Mouse (Mus musculus) lung, embryonic 15.5 days (tissue): ENCODE results near the gene Slc30a5. TPM values are rescaled to one million over a fixed set of nuclear protein-coding genes. Genes with fewer than 3 reads are reported as not detected.

Source experiments
- ATAC-seq: fragments of 200-750 bp; cut with Nextera tagmentation; 2 replicates; pipeline ENCODE4 v1.8.0; 2017; ENCODE audit warnings: moderate number of reproducible peaks, borderline replicate concordance; ENCODE audit not compliant: low FRiP score, low TSS enrichment; ENCODE audit errors: extremely low read depth
- H3K27ac ChIP-seq: fragments of 300-500 bp; sonication (generic); 2 replicates; pipeline ENCODE4 v1.5.1; 2015; ENCODE audit warnings: moderate library complexity, mild to moderate bottlenecking, inconsistent platforms
- H3K27me3 ChIP-seq: fragments of 300-500 bp; sonication (generic); 2 replicates; pipeline ENCODE4 v1.6.1; 2015; ENCODE audit warnings: inconsistent platforms
- H3K36me3 ChIP-seq: fragments of 300-500 bp; sonication (generic); 2 replicates; pipeline ENCODE4 v1.6.1; 2015; ENCODE audit warnings: inconsistent platforms
- H3K4me1 ChIP-seq: fragments of 300-500 bp; sonication (generic); 2 replicates; pipeline ENCODE4 v1.6.1; 2015; ENCODE audit warnings: inconsistent platforms
- H3K4me2 ChIP-seq: fragments of 300-500 bp; sonication (generic); 2 replicates; pipeline ENCODE4 v1.6.1; 2015; ENCODE audit warnings: inconsistent platforms, mild to moderate bottlenecking, moderate library complexity
- H3K4me3 ChIP-seq: fragments of 300-500 bp; sonication (generic); 2 replicates; pipeline ENCODE4 v1.5.1; 2015; ENCODE audit warnings: mild to moderate bottlenecking, inconsistent platforms
- H3K9ac ChIP-seq: fragments of 300-500 bp; sonication (generic); 2 replicates; pipeline ENCODE4 v1.6.1; 2015; ENCODE audit warnings: inconsistent platforms
- H3K9me3 ChIP-seq: fragments of 300-500 bp; sonication (generic); 2 replicates; pipeline ENCODE4 v1.6.1; 2016; ENCODE audit warnings: inconsistent platforms
- WGBS: fragments of 180-500 bp; shearing (Covaris S2); methylation state at CpG from one replicate; pipeline ENCODE4 v1.1.7; 2015; 5-methylcytosine and 5-hydroxymethylcytosine counted together
- polyA plus RNA-seq: library from polyadenylated mRNA; unstranded; fragments of >200 nt; fragmentation: Nextera tagmentation; extraction: Ambion mirVana; gene quantifications from 2 replicates; pipeline ENCODE4 v1.2.1, GENCODE M21; 2015

Slc30a5 gene
- 55.2 and 56.2 TPM in 2 replicates for polyA plus RNA-seq

DNA sequence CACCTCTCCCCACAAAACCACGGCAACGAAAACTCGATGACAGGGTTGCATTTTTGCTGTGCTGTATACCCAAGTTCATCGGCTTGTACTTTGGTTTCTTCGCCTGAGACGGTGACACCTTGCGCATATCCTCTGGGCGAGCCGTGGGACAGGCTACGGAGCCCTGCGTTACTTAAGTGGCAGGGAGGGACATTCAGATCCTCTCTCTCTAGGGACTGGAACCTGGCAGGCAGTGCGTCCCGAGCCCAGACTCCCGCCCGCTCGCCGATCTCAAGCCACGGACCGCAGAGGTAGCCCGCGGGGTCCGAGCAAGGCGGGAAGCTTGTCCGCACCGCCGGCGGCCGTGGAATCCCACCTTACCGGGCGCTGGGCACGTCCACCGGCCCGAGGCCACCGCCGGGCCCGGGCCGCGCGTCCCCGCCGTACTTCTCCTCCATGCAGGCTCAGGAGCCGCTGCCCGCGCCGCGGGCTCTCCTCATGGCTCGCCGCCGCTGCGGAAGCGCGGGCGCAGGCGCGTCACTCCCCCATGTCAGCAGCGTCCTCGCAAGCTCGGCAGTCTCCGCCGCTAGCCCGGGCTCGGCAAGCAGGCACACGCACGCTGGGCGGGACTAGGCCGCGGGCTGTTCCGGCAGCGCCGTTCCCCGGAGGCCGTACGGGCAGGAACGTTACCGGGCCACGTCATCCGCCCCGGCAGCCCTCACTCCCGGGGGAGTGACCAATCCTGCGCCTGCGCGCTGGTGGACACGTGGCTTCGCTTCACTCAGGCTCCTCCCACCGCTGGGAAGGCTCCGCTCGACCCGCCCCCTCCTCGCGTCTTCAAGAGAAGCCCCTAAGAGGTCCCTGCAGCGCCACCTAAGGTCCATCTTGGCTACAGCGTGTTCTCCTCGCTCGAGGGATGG lies at the start of gene Slc30a5:
Slc30a5 (minus strand) TSS at position 687 of the 899 bp plus-strand sequence.
- H3K27me3 ChIP-seq: no peaks in the 10 kb centered on the region
- H3K9me3 ChIP-seq: no peaks in the 10 kb centered on the region
- ATAC-seq: peak; percentile 99
- H3K9ac ChIP-seq: peak within 1 kb of the TSS; percentile 99
- under 1% methylated on average over 91 of the region's 94 CpGs for WGBS
- H3K4me3 ChIP-seq: peak within 1 kb of the TSS; percentile 100
- peak within 1 kb of the TSS; percentile 65 for H3K4me2 ChIP-seq
- peaks cover 9% of the 10 kb centered on the region for H3K4me1 ChIP-seq
- H3K36me3 ChIP-seq: 0 out of 2 replicates have a peak, but pooled peaks cover 4% of the 10 kb centered on the region
- peak within 1 kb of the TSS; percentile 89 for H3K27ac ChIP-seq

DNA sequence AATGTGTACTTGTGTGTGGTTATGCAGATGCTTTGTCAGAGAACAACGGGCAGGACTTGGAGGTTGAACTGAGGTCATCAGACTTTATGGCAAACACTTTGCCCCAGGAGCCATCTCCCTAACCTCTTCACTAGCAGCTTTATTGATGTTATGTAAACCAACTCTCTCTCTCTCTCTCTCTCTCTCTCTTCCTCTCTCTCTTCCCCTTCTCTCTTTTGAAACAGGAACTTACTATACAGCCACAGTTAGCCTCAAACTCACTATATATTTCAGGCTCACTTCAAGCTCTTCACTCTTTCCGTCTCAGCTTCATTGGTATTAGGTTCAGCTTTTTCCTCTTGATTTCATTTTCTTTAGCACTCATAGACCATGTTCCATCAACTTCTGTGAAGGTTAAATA lies 48.7 kb upstream of the Slc30a5 start:
- H3K27me3 ChIP-seq: no peaks in the 10 kb centered on the region
- H3K4me1 ChIP-seq: no peaks in the 10 kb centered on the region
- H3K4me3 ChIP-seq: no peak overlapping the region
- ATAC-seq: no peak
- H3K9ac ChIP-seq: no peak overlapping the region
- H3K36me3 ChIP-seq: no peaks in the 10 kb centered on the region
- H3K9me3 ChIP-seq: no peaks in the 10 kb centered on the region
- H3K4me2 ChIP-seq: no peak overlapping the region
- no peak overlapping the region for H3K27ac ChIP-seq
- 64% methylated on average over 2 of the region's 2 CpGs for WGBS

DNA sequence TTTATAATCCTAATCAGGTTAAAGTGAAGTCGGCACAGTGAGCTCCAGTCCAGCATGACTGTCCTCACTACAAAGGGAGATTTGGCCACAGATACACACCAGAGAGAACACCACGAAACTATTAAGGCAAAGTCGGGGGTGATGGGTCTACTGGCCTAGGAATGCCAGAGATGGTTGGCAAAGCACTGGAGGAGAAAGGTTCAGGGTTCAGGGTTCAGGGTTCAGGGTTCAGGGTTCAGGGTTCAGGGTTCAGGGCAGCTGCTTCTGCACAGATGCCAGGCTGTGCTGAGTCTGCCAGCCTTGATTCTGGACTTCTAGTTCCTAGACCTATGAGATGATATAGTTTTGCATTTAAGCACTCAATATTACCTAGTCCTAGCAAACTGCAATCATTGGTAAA lies 46.6 kb upstream of the Slc30a5 start:
- ATAC-seq: no peak
- Histone ChIP-seq H3K4me2 (no peak overlapping the region), H3K27me3 (no peaks in the 10 kb centered on the region), H3K27ac (no peak overlapping the region), H3K4me3 (no peak overlapping the region), H3K4me1 (no peaks in the 10 kb centered on the region), H3K36me3 (no peaks in the 10 kb centered on the region), H3K9me3 (no peaks in the 10 kb centered on the region), H3K9ac (no peak overlapping the region)
- WGBS: 79% methylated on average over 3 of the region's 3 CpGs

DNA sequence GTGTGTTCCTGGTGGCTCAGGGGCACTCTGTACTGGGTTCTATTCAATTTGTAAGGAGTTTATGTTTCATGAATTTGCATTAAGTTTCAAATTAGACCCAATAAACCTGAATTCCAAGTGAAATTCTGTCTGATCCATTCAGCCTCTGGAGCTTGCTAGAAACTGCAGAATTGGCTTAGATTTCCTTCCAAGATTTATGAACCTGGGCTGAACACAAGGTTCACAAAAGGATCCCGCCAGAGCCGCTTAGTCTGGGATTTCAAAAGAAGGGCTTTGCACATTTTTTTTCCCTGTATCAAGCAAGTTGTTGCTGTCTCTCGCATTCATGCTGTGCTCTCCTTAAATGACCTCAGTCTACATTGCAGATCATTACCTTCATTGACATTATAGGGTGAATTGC lies 46.1 kb upstream of the Slc30a5 start:
- Histone ChIP-seq H3K27me3 (no peaks in the 10 kb centered on the region), H3K9ac (no peak overlapping the region), H3K27ac (no peak overlapping the region), H3K4me2 (no peak overlapping the region), H3K4me3 (no peak overlapping the region), H3K4me1 (no peaks in the 10 kb centered on the region), H3K36me3 (no peaks in the 10 kb centered on the region), H3K9me3 (no peaks in the 10 kb centered on the region)
- ATAC-seq: no peak
- 67% methylated on average over 3 of the region's 3 CpGs for WGBS

DNA sequence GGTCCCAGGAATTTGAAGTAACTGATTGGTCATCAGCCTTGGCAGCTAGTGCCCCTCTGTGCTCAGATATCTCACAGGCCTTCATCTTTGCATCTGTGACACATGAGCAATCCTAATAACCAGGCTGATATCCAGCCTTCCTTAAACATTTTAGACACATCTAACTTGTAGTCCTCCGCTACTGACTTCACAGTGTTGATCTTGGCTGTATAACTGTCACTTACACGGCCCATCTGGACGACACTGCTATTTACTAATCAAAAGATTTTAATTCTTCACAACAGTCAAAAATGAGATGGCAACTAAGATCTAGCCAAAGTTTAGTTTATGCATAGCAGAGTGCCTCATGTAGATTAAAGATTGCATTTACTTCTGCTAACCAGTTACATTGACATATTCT lies 45.0 kb upstream of the Slc30a5 start:
- Histone ChIP-seq H3K27me3 (no peaks in the 10 kb centered on the region), H3K4me3 (no peak overlapping the region), H3K9me3 (no peaks in the 10 kb centered on the region), H3K36me3 (no peaks in the 10 kb centered on the region), H3K4me2 (no peak overlapping the region), H3K27ac (no peak overlapping the region), H3K9ac (no peak overlapping the region), H3K4me1 (no peaks in the 10 kb centered on the region)
- 53% methylated on average over 3 of the region's 3 CpGs for WGBS
- ATAC-seq: no peak

DNA sequence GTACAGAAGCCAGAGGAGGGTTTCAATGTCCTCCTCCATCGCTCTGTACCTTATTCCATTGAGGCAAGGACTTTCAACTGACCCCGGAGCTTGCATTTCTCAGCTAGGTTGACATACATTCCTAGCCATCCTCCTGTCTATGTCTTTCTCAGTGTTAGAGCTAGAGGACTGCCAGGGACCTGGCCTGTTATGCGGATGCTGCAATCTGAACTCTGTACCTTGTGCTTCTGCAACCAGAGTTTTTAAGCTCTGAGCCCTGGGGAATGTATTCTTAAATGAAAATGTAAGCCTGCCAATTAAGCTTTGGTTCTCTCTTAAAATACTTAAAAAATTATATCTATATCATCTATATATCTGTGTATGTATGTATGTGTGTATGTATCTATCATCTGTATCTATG lies 44.5 kb upstream of the Slc30a5 start:
- WGBS: 90% methylated on average over 3 of the region's 3 CpGs
- Histone ChIP-seq H3K27ac (no peak overlapping the region), H3K9me3 (no peaks in the 10 kb centered on the region), H3K4me3 (no peak overlapping the region), H3K4me2 (no peak overlapping the region), H3K9ac (no peak overlapping the region), H3K27me3 (no peaks in the 10 kb centered on the region), H3K36me3 (no peaks in the 10 kb centered on the region), H3K4me1 (no peaks in the 10 kb centered on the region)
- ATAC-seq: no peak

DNA sequence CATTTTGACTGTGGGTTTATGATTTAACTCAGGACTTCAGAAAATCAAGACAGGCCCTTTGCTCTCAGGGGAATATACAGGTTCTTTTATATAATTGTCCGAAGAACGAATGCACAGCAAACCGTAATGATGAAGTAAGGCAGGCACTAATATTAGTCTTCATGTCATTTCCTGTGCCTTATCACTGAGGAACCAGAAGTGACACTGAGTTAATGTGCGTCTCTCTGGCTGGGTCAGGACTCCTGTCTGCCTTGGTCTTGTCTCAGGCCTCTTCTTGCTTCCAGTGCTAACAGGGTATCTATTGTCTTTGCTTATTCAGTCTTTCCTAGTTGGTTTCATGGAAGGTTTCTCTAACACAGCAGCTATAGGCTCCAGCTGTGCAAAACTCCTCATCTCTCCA lies 41.9 kb upstream of the Slc30a5 start:
- Histone ChIP-seq H3K9ac (no peak overlapping the region), H3K4me2 (no peak overlapping the region), H3K4me3 (no peak overlapping the region), H3K4me1 (no peaks in the 10 kb centered on the region), H3K36me3 (no peaks in the 10 kb centered on the region), H3K27ac (no peak overlapping the region), H3K9me3 (no peaks in the 10 kb centered on the region), H3K27me3 (no peaks in the 10 kb centered on the region)
- 46% methylated on average over 4 of the region's 4 CpGs for WGBS
- ATAC-seq: no peak

DNA sequence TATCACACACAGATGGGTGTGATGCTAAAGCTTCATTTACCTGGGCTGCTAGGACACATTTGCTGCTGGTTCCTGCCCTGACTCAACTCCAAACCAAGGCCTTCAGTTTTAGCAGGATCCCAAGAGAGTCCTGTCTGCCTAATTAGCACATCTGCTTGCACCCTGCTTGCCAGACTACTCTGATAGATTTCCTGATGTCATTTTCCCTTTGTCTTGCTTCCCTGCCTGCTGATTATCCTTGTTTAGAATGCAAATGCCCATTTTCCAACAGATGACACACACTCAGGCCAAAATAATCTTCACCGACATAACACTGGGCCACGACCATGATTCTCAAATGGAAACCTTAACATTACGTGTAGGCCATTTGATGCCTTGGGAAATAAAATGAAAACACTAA lies 41.4 kb upstream of the Slc30a5 start:
- no peak overlapping the region for H3K27ac ChIP-seq
- WGBS: 73% methylated on average over 3 of the region's 3 CpGs
- H3K4me1 ChIP-seq: no peaks in the 10 kb centered on the region
- no peaks in the 10 kb centered on the region for H3K27me3 ChIP-seq
- H3K9ac ChIP-seq: no peak overlapping the region
- no peak overlapping the region for H3K4me2 ChIP-seq
- H3K36me3 ChIP-seq: no peaks in the 10 kb centered on the region
- no peak for ATAC-seq
- H3K4me3 ChIP-seq: no peak overlapping the region
- no peaks in the 10 kb centered on the region for H3K9me3 ChIP-seq

DNA sequence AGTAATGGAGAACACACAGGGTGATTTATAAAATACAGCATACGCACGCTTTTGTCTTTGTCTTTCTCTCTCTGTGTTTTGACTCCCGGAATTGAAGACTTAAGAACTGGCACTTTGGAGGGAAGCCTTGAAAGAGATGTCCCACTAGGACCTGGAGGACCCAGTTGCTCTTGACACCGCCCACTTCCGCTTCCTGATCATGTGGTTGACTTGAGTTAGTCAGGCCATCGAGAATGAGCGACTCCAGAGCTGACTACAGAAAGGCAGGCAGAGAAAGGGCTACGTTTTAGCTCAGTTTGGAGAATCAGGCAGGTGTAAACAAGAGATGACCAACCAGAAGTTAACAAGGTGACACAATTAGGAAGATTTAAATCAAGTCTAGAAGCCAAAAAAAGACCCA lies 40.3 kb upstream of the Slc30a5 start:
- H3K27ac ChIP-seq: no peak overlapping the region
- H3K27me3 ChIP-seq: no peaks in the 10 kb centered on the region
- H3K9me3 ChIP-seq: no peaks in the 10 kb centered on the region
- 74% methylated on average over 8 of the region's 8 CpGs for WGBS
- H3K4me3 ChIP-seq: no peak overlapping the region
- H3K4me1 ChIP-seq: no peaks in the 10 kb centered on the region
- no peak overlapping the region for H3K4me2 ChIP-seq
- H3K36me3 ChIP-seq: no peaks in the 10 kb centered on the region
- no peak for ATAC-seq
- no peak overlapping the region for H3K9ac ChIP-seq

DNA sequence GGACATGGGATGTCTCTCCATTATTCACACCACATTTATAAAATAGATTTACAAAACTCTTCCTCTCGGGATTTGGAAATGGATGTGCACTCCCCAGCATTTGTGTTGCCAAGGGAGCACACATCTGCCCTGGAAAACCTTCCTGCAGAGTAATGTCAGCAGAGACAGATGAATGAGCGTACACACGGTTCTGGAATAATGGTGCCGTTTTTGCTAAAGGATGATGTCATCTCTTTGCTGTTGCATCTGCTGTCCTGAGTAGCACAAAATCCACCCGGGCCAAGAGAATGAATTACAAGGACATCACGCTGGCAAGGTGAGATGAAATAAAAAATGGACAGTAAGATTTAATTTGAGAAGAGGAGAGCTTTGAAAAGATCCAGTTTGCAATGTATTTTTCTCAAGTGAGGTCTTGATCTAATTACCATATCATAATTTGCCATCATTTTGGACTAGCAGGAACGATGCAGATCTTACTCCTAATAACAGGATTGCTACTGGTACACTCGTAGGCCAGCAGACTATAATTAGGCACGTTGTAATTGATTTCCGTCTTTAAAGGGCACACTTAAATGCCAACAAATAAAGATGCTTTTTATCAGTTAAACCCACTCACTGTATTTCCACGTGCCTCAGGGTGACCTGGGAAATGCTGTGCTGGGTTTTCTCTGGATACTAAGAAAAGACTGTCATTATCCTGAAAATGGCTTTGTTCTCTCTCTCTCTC lies 38.4 kb upstream of the Slc30a5 start:
- ATAC-seq: no peak
- H3K27me3 ChIP-seq: no peaks in the 10 kb centered on the region
- no peaks in the 10 kb centered on the region for H3K36me3 ChIP-seq
- H3K4me3 ChIP-seq: no peak overlapping the region
- H3K4me2 ChIP-seq: no peak overlapping the region
- H3K27ac ChIP-seq: no peak overlapping the region
- peaks cover 2% of the 10 kb centered on the region; the same call in 1 of the 2 replicates for H3K4me1 ChIP-seq
- H3K9ac ChIP-seq: no peak overlapping the region
- 53% methylated on average over 11 of the region's 11 CpGs for WGBS
- no peaks in the 10 kb centered on the region for H3K9me3 ChIP-seq

DNA sequence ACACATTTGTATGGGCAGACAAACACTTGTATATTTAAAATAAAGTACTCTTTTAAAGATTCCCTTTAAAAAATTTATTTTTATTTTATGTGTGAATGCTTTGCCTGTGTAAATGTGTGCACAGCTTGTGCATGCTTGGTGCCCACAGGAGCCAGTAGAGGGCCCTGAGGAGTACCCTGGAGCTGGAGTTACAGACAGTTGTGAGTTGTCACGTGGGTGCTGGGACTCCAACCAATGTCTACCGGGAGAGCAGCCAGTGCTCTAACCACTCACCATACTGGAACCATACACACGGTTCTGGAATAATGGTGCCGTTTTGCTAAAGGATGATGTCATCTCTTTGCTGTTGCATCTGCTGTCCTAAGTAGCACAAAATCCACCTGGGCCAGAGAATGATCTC lies 36.6 kb upstream of the Slc30a5 start:
- Histone ChIP-seq H3K36me3 (no peaks in the 10 kb centered on the region), H3K27ac (no peak overlapping the region), H3K4me1 (peaks cover 10% of the 10 kb centered on the region; the same call in 1 of the 2 replicates), H3K9ac (no peak overlapping the region), H3K4me2 (no peak overlapping the region), H3K4me3 (no peak overlapping the region), H3K9me3 (no peaks in the 10 kb centered on the region), H3K27me3 (no peaks in the 10 kb centered on the region)
- ATAC-seq: no peak
- 81% methylated on average over 4 of the region's 4 CpGs for WGBS

DNA sequence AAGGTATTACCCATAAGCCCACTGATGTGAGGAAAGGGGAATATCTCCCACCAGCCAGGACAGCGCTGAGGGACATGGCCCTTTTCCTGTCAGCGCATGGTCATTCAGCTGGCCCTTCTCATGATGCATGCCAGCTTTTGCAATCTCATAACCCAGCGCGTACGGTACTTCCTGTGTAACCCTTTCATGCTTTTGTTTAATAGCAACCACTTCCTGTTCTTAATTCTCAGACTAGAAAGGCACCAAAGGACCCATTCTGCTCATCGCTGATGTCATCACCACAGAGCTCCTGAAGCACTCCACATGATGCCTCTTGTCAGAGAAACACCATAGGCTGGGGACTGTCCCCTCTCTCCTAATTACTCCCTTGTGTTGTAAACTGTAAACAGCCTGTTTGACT lies 33.1 kb upstream of the Slc30a5 start:
- ATAC-seq: peak; percentile 84
- no peak overlapping the region for H3K4me2 ChIP-seq
- H3K27me3 ChIP-seq: no peaks in the 10 kb centered on the region
- peaks cover 10% of the 10 kb centered on the region; the same call in 1 of the 2 replicates for H3K4me1 ChIP-seq
- H3K9ac ChIP-seq: no peak overlapping the region
- WGBS: 34% methylated on average over 6 of the region's 6 CpGs
- no peaks in the 10 kb centered on the region for H3K9me3 ChIP-seq
- H3K27ac ChIP-seq: peak overlapping the region; percentile 16
- no peaks in the 10 kb centered on the region for H3K36me3 ChIP-seq
- no peak overlapping the region for H3K4me3 ChIP-seq
